Mouse (Mus musculus) induced T-regulatory cell, adult 2 months (primary cell): ENCODE results near the gene Zfhx3.

ENCODE experiments used
- DNase-seq: peaks from one replicate; pipeline ENCODE4 v3.0.0-alpha.2; 2012; ENCODE audit warnings: low read depth

The Zfhx3 gene

GRCm38 (mm10) chr8:108017727-108018126 is 75.3 kb downstream of the Zfhx3 start:
- DNase-seq, result no peak

- no peak for DNase-seq
Observed at GRCm38 (mm10) chr8:108019651-108020050, 77.2 kb downstream of the Zfhx3 start.

GRCm38 (mm10) chr8:108022404-108022803 is 80.0 kb downstream of the Zfhx3 start:
- DNase-seq, result no peak

GRCm38 (mm10) chr8:108024331-108024730 is 81.9 kb downstream of the Zfhx3 start:
- DNase-seq, result no peak

- no peak for DNase-seq
Observed at GRCm38 (mm10) chr8:108025249-108025648, 82.8 kb downstream of the Zfhx3 start.

GRCm38 (mm10) chr8:108026557-108027440 is 84.4 kb downstream of the Zfhx3 start:
- no peak for DNase-seq

GRCm38 (mm10) chr8:108027561-108028025 is 85.1 kb downstream of the Zfhx3 start:
- DNase-seq, result no peak

- DNase-seq, result no peak
Observed at GRCm38 (mm10) chr8:108028440-108028839, 86.0 kb downstream of the Zfhx3 start.

- DNase-seq, result no peak
Observed at GRCm38 (mm10) chr8:108031159-108031558, 88.7 kb downstream of the Zfhx3 start.

GRCm38 (mm10) chr8:108034070-108034469 is 91.6 kb downstream of the Zfhx3 start:
- no peak for DNase-seq

GRCm38 (mm10) chr8:108034726-108035125 is 92.3 kb downstream of the Zfhx3 start:
- DNase-seq, result no peak

- DNase-seq, result no peak
Observed at GRCm38 (mm10) chr8:108043618-108044017, 101.2 kb downstream of the Zfhx3 start.

GRCm38 (mm10) chr8:108044185-108044584 is 101.7 kb downstream of the Zfhx3 start:
- no peak for DNase-seq

- no peak for DNase-seq
Observed at GRCm38 (mm10) chr8:108056241-108056640, 113.8 kb downstream of the Zfhx3 start.

GRCm38 (mm10) chr8:108061972-108062371 is 119.5 kb downstream of the Zfhx3 start:
- no peak for DNase-seq

GRCm38 (mm10) chr8:108067111-108067510 is 124.7 kb downstream of the Zfhx3 start:
- no peak for DNase-seq

GRCm38 (mm10) chr8:108068195-108068594 is 125.8 kb downstream of the Zfhx3 start:
- no peak for DNase-seq

- no peak for DNase-seq
Observed at GRCm38 (mm10) chr8:108070438-108070837, 128.0 kb downstream of the Zfhx3 start.

GRCm38 (mm10) chr8:108072126-108072746 is 129.8 kb downstream of the Zfhx3 start:
- no peak for DNase-seq

GRCm38 (mm10) chr8:108072853-108073252 is 130.4 kb downstream of the Zfhx3 start:
- no peak for DNase-seq

GRCm38 (mm10) chr8:108075176-108075575 is 132.7 kb downstream of the Zfhx3 start:
- DNase-seq, result no peak

GRCm38 (mm10) chr8:108078726-108079125 is 136.3 kb downstream of the Zfhx3 start:
- no peak for DNase-seq

- no peak for DNase-seq
Observed at GRCm38 (mm10) chr8:108086913-108087312, 144.5 kb downstream of the Zfhx3 start.
